Mouse (Mus musculus) embryo, embryonic 10.5 days (tissue): ENCODE measurements at regions not wholly inside any gene's neighbourhood (a gene's known extent, or its start where the extent isn't known, plus 50 kb on each side); places are given as distances from the start of the nearest gene placed in this dataset.

Experiments
- DNase-seq: peaks from one replicate; pipeline ENCODE4 v3.0.0-alpha.2; 2015; ENCODE audit warnings: low spot score

DNA sequence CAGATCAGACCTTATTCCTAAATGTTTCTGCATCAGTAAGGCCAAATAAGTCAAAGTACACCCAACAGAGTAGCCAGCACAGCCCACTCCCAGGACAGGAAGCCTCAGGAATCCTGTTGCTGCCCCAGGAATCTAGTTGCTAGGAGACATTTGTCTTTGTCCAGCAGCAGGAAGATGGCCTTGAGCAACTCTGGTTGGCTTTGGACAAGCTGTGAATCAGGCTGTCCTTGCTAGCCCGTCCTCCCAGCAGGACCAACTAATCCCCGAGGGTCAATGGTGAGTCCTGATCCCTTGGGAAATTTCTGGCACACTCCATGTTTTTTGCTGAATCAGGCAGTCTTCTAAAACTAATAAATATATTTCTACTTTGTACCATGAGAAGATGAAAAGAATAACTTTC lies 317.1 kb downstream of the Mtx2 start:
- DNase-seq, result no peak

DNA sequence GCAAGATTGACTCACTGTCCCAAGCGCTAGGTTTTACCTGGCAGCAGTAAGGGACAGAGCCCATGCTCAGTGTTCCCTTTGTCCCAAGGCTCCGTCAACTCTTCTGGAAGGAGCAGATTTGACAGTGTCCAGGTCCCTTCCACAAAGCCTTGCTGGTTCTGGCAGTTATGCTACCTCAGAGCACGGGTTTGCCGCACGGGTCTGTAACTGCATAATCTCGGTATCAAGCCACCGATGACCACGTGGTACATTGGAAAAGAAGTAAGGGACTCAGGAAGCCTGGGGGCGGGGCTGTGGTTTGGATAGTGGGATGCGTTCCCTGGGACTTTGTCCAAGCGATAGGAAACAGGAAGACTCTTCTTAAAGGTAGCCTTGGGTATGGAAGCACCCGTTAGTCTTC lies 319.3 kb downstream of the Mtx2 start:
- DNase-seq, result no peak

DNA sequence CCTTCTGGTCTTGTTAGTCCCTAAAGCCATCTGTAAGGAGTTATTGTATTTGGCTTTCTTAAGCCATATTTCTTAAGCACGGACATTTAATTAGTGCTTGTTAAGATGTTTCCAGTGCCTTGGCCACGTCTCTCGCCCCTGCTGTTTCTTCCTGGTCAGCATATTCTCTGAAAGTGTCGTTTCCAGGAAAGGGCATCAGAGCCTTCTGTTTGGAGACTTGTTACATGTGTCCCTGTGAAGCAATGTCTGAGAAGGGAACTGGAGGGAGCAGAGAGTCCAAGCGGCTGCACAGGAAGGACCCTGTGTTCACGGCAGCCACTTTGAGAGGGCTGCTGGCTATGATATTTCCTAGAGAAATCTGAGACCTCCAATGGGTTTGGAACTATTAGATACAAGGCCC lies 320.7 kb downstream of the Mtx2 start:
- DNase-seq, result no peak

DNA sequence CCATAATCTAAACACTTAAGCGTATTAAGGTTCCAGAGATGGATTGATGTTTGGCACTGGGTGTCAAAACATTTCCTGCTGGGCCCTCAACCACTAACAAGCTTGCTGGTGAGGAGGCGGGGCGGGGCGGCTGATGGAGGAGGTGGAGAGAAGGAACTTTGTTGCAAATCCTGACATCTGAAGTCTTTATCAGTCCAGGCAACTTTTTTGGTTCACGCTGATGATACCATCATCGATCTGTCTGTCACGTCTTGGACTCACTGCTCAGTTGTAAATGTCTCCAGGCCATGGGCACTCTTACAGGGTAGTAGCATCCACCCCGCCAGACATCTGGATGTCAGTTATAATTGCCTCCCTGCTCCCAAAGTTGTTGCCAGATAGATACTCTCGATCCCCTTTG lies 321.8 kb downstream of the Mtx2 start:
- no peak for DNase-seq

DNA sequence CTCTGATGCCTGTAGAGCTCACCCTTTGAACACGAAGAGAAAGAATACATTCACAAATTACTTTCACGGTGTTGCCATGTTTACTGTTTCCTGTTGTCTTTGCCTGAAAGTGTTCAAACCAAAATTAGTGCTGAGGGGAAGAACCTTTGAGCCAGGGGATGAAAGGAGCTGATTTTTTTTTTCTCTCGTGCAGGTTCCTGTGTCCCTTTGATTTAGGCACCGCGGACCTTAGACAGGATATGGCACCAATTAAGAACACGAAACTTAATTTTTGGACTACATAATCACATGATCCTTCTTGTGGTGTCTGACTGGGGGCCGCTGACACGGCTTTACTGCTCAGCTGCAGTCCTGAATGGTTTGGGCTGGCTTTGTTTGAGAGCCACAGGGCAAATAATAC lies 322.4 kb downstream of the Mtx2 start:
- no peak for DNase-seq

DNA sequence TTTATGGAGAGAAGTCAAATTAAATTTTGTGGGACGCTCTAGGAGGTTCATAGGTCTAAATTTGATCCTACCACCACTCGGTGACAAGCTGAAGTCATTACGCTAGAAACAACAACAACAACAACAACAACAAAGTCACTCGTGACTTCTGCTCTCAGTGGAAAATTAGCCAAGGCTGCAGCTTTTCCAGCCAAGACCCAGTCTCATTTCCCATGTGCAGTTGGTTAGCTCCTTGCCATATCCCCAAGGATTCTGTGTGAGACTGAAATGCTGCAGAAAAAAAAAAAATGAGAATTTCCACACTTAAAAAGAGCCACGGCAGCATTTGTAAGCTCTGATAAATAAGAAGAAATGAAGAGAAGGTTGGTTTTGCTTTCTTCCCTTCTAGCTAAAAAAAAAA lies 323.4 kb downstream of the Mtx2 start:
- no peak for DNase-seq

DNA sequence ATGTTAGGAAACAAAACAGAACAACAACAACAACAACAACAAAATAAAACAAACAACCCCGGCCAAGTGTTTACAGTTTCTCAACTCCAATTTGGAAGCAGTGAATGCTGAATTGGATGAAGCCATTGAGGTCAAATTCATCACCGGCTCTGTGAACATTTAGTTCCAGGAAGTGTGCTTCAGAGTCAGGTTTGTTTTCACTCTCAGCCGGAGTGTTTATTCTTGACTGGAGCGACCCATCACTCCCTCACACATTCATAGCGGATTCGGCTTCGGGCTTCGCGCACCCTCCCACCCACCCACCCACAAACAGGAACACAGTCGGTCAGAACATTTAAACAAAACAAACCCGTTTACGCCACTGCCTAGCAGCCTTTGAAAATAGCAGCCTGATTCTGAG lies 324.0 kb downstream of the Mtx2 start:
- DNase-seq, result no peak

DNA sequence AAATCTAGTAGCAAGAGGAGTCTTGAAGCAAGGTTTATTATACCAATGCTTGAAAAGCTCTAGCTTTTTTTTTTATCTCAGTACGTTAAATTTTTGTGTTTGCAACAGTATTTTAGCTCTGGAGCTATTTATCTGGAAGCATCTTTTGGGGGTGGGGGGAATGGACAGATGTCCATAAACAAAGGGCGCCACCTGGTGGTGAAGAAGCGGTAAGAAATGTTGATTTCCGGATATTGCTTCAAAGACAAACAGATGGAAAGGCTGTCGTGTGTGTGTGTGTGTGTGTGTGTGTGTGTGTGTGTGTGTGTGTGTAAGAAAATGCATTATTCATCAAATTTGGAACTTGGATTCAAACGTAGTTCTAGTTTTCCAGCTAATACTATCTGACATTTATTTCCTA lies 325.4 kb downstream of the Mtx2 start:
- peak; percentile 84 for DNase-seq

DNA sequence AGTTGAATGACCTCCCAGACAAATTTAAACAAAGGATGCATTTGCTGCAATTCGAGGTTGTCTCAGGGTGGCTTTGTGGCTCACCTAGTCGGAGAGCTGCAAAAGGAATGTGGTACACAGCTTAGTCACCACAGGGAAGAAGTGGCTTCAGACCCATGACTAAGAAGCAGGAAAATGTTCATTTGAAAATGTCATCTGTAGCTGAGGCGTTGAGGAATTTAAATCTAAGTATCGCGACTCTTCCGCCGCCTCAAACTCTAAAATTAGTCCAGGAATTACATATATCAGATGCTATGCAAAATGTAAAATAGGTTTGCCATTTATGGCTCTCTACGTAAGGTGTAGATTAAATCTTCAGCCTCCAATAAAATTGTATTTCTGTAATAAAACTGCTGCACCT lies 325.9 kb downstream of the Mtx2 start:
- no peak for DNase-seq

DNA sequence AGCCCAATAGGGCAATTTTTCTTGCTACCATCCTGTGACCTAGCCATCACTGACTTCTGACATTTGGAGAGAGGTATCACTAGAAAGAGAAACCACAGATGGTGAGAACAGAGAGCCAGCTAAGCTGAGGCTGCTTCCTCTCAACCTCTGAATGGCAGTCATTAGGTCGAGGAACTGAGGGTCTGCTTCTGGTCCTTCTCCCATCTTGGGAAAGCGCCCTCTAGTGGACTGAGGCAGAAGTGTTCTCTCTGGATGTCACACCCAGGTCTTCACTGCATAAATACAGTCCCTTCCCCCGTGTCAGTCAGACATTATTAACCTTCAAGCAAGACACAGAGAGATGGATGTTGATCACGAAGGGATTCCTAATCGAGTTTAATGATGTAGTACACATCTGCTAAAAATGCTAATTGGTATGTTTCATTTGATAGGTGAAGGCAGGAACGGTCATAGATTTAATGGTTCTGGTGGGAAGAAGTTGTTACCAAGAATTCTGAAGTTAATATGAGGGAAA lies 326.9 kb downstream of the Mtx2 start:
- DNase-seq, result peak; percentile 79

DNA sequence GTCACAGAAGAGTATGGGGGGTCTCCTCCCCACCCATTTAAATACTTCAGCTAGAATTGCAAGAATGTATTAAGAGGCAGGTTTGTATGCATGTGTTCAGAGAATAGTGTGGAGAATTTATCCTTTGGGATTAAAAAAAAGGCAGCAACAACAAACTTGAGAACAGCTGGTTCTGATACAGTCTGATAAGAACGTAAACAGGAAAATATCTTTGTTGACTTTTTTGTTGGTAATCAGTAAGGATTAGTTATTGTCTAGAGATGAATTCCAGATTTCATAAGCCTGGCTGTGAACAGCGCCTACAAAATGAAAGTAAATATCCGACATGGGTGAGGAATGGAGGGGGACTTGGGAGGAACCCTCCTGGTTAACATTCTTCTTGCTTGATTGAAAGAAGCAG lies 328.8 kb downstream of the Mtx2 start:
- DNase-seq, result no peak

DNA sequence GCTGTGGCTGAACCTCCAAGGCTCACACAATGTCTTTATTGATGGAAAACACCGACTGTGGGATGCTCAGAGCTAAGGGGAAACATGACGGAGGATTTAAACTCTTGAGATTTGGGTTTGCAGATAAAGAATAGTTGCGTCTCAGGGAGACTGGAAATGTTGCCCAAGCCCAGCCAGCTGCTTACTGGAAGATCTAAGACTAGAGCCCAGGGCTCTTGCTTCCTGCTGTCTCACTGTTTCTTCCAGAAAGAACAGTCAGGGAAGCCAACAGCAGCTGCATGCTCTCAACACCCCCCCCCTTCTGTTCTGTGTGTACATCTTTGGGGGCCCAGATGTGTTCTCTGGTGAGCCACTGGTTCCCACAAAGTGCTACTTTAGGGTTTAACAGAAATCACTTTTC lies 333.0 kb downstream of the Mtx2 start:
- no peak for DNase-seq

DNA sequence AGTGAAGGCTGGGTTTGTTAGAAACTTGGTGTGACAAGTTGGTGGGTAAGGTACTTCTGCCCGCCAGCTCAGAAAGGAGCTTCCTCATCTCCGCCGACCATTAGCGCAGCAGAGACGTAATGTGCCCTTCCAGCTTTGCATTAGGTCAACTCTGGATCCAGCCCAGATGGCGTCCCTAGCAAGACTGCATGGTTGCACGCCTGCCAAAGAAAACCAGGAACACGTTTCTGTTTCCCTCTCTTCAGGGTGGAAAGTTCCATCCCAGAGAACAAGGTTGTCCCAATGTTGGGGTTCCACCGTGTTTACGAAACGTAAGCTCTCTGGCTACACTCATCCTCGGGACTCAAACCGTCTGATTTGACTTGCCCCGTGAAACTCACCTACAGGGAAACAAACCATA lies 335.5 kb downstream of the Mtx2 start:
- no peak for DNase-seq

DNA sequence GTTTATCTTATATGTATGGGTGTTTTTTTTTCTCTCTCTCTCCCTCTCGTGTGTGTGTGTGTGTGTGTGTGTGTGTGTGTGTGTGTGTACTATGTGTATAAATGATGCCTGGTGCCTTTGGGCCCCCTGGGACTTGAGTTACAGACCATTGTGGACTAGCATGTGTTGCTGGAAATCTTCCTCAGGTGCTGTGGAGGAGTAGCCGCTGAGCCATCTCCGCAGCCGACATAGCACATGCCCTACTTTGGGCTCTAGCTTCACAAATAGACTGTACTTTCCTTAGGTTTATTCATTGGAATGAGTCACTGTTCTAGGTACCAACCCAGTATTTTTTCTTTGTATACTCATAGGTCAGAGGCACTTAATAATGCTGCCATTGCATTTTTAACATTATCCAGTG lies 339.4 kb downstream of the Mtx2 start:
- DNase-seq, result no peak

DNA sequence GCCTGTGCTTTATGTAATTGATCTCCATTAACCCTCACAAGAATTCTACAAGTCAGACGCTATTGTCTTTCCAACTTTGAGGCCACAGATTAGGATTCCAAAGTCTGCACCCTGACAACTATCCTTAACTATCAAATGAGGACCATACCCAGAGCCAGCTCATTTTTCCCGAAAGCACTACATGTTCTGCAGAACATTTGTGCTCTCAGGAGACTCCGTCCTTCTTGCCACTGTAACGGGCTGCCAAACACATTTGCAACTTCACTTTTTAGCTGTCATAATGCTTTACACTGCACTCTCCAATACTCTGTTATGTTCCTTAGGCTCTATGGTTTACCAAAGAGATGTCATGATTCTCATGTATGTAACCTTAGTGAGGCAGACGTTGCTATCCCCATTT lies 350.7 kb downstream of the Mtx2 start:
- DNase-seq, result no peak

DNA sequence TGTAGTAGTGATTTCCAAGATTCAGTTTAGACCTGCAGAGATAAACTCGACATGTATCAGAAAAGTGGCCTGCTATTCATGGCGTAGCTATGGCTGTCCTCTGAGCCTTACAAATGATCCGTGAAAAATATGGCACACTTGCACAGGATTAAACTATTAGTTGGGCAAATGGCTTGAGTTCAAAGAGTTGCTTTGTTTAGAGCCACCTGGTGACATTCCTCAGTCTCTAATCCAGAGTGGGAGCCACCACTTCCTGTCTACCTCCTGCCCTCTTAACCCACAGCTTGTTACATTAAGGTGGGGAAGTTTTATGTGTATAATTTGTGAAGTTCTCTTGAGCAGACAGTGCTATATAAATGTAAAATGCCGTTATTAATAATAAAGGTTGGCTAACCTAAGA lies 357.7 kb downstream of the Mtx2 start:
- no peak for DNase-seq

DNA sequence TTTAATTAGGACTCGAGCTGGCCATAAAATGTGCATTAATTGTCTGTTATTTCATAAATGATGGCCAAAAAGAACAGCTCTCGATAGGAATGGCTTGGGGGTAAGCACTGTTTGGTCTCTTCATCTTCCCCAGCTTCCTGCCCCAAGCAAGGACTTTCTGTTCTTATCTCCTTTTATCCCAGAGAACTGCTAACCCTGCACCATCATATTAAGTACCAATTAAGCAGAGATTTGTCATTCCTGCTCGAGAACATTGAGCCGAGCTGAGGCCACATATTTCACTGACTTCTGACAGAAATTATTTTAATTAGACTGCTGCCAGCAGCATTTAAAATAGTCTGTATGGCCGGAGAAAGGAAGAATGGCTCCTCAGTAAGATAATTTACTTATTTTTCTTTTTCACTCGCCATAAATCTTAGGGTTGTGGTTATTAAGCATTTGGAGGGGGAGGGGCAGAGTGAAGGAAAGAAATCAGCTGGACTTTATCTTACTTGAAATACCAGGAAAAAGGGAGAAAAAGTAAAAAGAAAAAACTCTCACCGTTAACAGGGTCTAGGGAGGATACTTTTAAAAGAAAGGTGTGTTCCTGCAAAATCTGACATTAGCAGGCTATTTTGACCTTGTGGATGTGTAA lies 377.1 kb downstream of the Mtx2 start:
- no peak for DNase-seq

DNA sequence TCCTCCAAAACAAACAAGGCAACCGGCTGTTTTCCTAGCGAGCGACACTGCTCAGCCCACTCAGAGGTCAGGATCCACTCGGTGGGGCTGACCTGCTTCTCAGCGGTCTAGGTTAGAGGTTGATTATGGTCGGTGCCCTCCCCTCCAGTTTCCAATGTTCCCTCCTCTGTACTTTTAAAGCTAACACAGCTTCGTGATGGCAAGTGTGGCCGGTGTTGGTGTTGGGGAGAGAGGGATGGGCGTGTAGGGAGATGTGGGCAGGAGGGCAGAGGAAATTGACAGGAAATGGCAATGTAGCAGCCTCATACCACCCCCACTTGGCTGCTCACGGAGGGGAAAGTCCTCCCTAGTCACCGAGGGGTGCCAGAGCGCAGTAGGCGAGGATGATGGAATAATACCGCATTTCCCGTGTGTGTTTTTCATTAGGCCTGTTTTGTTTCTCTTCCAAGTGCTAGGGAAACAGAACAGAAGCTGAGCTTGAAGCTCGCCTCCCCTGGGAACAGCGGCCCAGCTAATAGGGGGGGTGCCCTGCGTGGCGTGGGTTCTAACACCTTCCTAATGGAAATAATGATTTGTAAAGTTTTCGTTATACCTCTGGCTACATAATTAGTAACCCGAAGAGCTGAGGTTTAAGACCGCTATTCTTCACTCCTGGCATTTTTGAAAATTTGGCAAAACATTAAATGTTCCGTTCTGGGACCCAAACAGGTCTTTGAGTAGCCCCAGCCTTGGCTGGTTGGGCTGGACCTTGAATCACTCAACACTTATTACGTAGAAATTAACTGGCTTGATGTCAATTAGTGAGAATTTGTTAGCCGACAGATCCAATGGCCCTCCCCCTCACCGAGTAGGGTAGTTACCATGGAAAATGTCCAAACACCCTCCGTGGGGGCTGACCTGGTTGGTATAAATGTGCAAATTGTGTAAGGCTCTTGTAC lies 383.5 kb downstream of the Mtx2 start:
- DNase-seq, result peak; percentile 52

DNA sequence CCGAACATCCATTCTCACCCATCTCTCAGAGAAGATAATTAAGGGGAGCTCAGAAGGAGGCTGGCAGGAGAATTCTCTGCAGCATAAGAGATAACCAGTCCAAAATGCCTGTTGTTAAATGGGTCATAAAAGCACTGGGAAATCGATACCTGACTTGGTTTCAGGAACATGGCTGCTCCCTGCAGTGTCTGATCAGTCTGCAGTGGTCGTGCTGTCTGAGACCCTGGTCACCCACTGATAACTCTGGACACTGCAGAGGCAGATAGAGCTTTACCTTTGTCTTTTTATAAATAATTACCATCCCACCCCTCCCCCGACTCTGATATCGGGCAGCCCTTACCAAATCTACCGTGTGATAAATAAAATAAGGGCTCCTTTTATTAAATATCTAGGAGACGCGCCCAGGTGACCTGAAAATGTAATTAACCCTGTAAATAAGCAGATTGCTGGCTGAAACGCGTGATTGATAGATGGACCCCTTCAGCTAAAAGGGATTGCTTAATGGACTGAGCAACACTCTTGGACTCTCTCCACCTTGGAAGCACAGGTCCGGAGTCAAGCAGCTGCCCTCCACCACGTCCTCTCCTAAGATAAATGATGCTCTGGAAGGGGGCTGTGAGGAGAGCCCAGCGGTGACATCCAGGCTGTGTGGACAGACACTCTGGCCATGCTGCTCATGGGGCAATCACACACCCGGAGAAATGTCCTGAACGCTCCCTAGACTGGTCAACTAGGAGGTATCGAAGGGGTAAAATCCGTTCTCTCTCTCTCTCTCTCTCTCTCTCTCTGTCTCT lies 384.4 kb downstream of the Mtx2 start:
- no peak for DNase-seq

DNA sequence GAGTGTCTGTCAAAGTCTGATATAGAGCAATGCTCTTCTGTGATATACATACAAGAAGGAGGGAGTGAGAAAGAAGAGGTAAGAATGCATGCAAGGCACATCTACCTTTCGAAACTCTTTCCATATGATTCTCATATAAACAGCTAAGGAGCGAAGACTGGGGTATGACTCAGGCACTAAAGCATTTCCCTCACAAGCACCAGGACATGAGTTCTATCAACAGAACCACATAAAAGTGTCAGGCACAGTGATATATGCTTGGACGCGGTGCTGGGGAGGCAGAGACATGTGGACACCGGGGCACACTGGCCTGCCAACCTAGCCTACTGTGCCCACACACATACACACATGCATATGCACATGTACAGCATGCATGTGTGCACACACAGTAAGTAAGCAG lies 391.3 kb downstream of the Mtx2 start:
- DNase-seq, result no peak

DNA sequence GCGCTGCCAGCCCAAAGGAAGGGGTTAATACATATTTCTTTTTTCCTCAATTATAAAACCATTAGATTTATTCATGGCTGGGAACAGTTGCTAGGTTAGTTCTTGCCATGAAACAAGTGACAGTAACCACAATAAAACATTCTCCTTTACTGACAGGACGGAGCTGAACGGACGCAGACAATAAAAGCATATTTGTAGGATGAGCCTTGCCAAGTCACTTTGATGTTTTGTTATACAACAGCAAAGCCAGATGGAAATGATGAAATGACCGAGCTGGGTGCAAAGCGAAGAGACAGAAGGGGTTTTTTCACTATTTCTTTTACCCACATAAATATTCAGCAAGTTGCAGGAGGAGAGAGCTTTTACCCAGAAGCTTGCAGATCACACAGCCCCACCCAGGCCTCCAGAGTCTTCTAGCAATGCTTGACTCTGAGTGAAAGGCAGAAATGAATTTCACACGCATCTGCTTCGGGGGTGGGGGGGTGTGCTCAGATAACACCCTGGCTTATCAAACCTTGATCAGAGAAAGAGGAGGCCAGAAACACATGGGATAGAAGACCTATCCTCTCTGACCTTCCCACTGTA lies 395.3 kb downstream of the Mtx2 start:
- no peak for DNase-seq

DNA sequence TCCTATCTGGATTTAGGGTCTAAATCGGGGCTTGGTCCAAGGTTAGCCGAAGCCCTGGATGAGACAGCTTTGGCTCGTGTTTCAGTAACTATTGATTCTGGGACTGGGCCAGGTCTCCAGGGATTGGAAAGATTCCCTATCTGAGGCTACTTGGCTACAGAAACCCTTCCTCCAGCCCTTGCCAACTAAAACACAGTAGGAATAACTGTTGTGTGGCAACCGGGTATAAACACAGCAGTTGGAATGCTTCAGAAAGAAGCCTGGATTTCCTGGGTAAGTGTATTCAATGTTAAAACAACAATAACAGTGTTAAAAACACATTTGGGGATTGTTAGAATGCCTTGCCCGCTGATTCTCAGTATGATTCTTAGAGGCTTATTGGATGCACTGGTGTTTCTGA lies 398.8 kb downstream of the Mtx2 start:
- DNase-seq, result no peak
